Mouse (Mus musculus) gastrocnemius, postnatal 25 days (tissue): ENCODE data around the gene Mcm7. TPM values are rescaled to one million over a fixed set of nuclear protein-coding genes. Genes with fewer than 3 reads are reported as not detected.

Experiments used
- DNase-seq: peaks from one replicate; pipeline ENCODE4 v3.0.0; 2022
- microRNA-seq, 2 experiments: library from miRNA; unstranded; fragments of <30 nt; microRNA quantifications; one replicate each; pipeline ENCODE4 v1.2.0; 2021; ENCODE audit warnings: borderline replicate concordance in 2 of 2
- total RNA-seq, 2 experiments: library from RNA; stranded (reverse); gene quantifications; 1 replicate in 1 of 2; 2 replicates in 1 of 2; pipeline ENCODE4 v1.2.3; 2021

Gene Mcm7
- total RNA-seq, 2 experiments from 2014 or later: 8.9 to 10.3 TPM

GRCm38 (mm10) chr5:138155443-138155976, 16.7 kb downstream of the Mcm7 start, which contains the start of gene Zfp113:
TSS of gene Zfp113 (minus strand) at chr5:138155744.
- peak; percentile 85 for DNase-seq

- DNase-seq: no peak
Observed at GRCm38 (mm10) chr5:138154390-138154789, 17.8 kb downstream of the Mcm7 start.

- no peak for DNase-seq
Observed at GRCm38 (mm10) chr5:138138585-138138984, 33.6 kb downstream of the Mcm7 start.

DNA sequence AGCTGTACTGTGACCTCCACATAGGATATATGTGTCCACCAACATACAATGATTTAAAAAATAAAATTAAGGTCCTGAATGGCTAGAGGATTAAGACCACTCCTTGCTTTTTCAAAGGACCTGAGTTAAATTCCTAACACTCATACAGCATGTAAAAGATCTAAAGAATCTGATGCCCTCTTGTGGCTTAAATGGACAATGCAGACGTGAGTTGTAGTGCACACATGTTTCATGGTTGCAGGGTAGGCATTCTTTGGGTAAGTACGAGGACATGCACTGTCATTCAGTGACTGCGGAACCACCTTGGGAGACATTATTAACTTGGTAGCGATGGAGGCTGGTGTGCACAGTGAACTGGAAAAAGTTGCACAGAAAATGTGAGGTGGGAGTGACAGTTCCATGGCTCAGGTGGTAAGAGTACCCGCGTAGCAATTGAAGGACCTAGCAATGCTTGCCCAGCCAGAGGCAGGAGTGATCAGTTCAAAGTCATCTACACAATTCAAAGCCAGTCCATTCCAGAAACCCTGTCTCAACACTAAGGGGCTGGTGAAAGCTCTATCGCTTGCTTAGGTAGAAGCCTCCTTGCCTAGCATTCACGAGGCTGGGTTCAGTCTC, 34.2 kb downstream of the Mcm7 start:
- DNase-seq: no peak

DNA sequence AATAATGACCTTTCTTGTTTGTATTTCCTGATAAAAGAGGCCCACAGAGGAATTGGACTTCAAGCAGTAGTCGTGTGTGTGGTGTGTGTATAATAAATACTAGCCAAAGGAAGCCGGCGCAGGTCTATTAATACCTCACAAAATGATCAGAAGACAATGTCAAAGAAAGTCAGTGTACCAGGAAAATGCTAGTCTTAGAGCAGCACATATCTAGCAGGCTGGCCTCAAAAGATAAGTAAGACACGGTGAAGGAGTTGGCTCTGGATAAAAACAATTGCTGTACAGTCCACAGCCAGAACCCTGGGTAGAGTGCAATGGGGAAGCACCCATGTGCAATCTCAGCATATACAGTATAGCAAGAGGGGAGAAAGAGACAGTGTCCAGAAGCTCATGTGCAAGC, 35.0 kb downstream of the Mcm7 start:
- DNase-seq: no peak

- DNase-seq: no peak
Observed at GRCm38 (mm10) chr5:138132425-138133064, 39.7 kb downstream of the Mcm7 start.

DNA sequence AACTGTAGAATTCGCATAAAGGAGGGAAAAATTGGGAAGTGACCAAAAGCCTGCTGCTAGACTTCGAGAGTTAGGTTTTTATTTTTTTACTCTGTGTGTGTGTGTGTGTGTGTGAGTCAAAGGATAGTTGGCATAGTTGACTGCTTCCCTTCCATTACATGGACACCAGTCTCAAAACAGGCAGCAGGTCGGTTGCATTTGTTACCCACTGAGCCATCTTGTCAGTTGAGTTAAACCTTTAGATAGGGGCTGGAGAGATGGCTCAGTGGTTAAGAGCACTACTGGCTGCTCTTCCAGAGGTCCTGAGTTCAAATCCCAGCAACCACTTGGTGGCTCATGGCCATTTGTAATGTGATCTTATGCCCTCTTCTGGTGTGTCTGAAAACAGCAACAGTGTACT, 54.2 kb downstream of the Mcm7 start:
- no peak for DNase-seq

- no peak for DNase-seq
Observed at GRCm38 (mm10) chr5:138117199-138118015, 54.8 kb downstream of the Mcm7 start.

DNA sequence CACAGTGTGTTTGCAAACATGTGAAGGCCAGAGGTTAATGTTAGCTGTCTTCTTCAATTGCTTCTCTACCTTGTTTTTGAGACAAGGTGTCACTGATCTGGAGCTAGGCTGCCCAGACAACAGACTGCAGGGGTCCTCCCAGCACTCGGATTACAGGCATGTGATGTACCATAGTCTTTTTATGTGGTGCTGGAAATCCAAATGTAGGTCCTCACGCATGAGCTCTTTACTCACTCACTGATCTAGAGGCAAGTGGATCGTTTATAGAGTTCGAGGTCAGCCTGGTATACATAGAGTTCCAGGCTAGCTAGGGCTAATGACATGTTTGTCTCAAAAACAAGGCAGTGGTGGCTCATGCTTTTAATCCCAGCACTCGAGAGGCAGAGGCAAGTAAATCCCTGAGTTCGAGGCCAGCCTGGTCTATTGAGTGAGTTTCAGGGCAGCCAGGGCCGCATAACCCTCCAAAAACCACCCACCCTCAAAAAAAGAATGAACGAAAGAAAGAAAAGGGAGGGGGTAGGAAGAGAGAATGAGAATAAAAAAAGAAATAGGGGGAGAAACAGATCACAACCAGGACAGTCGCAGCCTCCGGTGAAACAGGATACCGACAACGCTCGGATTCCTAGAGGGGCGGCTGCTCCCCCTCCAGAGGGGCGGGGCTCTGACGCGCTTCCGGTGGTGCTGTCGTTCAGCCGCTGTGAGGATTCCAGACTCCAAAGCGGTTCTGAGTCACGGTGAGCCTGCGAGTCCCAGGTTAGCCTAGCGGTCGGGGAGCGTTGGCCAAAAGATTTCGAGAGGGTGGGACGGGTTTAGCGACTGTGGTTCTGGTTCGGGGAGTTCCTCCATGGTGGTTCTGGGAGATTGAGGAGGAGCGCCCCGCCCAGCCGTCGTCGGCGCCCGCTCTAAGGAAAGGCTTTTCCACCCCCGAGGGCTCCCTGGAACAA, 55.7 kb downstream of the Mcm7 start, which contains the start of gene Zscan21:
Gene Zscan21 (plus strand): TSS at position 649 of the 944 bp plus-strand sequence.
- DNase-seq: peak; percentile 89

Small RNAs within 50 kb of the gene (microRNA-seq; reads per million reads assigned to microRNA genes)
- gene Mir106b (199 to 1,150 reads per million in 2 experiments), gene Mir25 (192 to 291 reads per million in 2 experiments), gene Mir93 (1,920 to 1,931 reads per million in 2 experiments)

Other genes with a start within 250 kb of the Mcm7 start
- gene Gjc3, start 209.3 kb downstream of the Mcm7 start, total RNA-seq: 1 to 10 TPM; 1.2 to 1.6 TPM
- not detected for gene Azgp1, start 190.9 kb downstream of the Mcm7 start, total RNA-seq
- not detected for gene Smok3a, start 151.2 kb downstream of the Mcm7 start, total RNA-seq
- not detected for gene Smok3b, start 151.0 kb downstream of the Mcm7 start, total RNA-seq
- gene Smok3c, start 119.2 kb downstream of the Mcm7 start, total RNA-seq: not detected
- gene Zkscan1, start 87.3 kb downstream of the Mcm7 start, total RNA-seq: 1 to 10 TPM; 8.4 to 9.1 TPM
- gene Zscan21, start 55.5 kb downstream of the Mcm7 start, total RNA-seq: 10 to 100 TPM; 11.0 to 11.9 TPM
- gene Zfp113, start 16.7 kb downstream of the Mcm7 start, total RNA-seq: 1 to 10 TPM; 4.0 to 4.4 TPM
- 10 to 100 TPM; 93.9 to 95.7 TPM for gene Cops6, start 11.4 kb downstream of the Mcm7 start, total RNA-seq
- 1 to 10 TPM; 5.8 to 7.8 TPM for gene Ap4m1, start 420 bp downstream of the Mcm7 start, total RNA-seq
- gene Taf6, start 15.0 kb upstream of the Mcm7 start, total RNA-seq: 10 to 100 TPM; 27.0 to 29.6 TPM
- 1 to 10 TPM; 3.5 to 5.8 TPM for gene Cnpy4, start 15.1 kb upstream of the Mcm7 start, total RNA-seq
- gene Mblac1, start 21.9 kb upstream of the Mcm7 start, total RNA-seq: 1 to 10 TPM; 1.6 to 2.1 TPM
- gene Nxpe5, start 53.5 kb upstream of the Mcm7 start, total RNA-seq: under 1 TPM; 0.40 to 0.54 TPM
- 10 to 100 TPM; 48.3 to 50.8 TPM for gene Lamtor4, start 83.1 kb upstream of the Mcm7 start, total RNA-seq
- 1 to 10 TPM; 2.6 to 3.0 TPM for gene BC037034, start 91.6 kb upstream of the Mcm7 start, total RNA-seq
- gene Gal3st4, start 100.4 kb upstream of the Mcm7 start, total RNA-seq: under 1 TPM; 0.19 to 0.41 TPM
- not detected for gene Gm43720, start 107.5 kb upstream of the Mcm7 start, total RNA-seq
- under 1 TPM in 1 of 2 experiments, not detected in 1; 0.27 TPM for gene Gpc2, start 107.6 kb upstream of the Mcm7 start, total RNA-seq
- under 1 TPM in 1 of 2 experiments, not detected in 1; 0.19 TPM for gene Stag3, start 107.8 kb upstream of the Mcm7 start, total RNA-seq
- gene Pvrig, start 169.5 kb upstream of the Mcm7 start, total RNA-seq: not detected